Mouse (Mus musculus): ENCODE data around the gene Cdc20. TPM values are rescaled to one million over a fixed set of nuclear protein-coding genes. Genes with fewer than 3 reads are reported as not detected.
A peak's percentile ranks its signal among the peaks of the same experiment; 100 is the strongest.

Gene Cdc20
- polyA plus RNA-seq (2016; fragmentation: Nextera tagmentation; extraction: Ambion mirVana) = 221 and 270 TPM in 2 replicates

DNA sequence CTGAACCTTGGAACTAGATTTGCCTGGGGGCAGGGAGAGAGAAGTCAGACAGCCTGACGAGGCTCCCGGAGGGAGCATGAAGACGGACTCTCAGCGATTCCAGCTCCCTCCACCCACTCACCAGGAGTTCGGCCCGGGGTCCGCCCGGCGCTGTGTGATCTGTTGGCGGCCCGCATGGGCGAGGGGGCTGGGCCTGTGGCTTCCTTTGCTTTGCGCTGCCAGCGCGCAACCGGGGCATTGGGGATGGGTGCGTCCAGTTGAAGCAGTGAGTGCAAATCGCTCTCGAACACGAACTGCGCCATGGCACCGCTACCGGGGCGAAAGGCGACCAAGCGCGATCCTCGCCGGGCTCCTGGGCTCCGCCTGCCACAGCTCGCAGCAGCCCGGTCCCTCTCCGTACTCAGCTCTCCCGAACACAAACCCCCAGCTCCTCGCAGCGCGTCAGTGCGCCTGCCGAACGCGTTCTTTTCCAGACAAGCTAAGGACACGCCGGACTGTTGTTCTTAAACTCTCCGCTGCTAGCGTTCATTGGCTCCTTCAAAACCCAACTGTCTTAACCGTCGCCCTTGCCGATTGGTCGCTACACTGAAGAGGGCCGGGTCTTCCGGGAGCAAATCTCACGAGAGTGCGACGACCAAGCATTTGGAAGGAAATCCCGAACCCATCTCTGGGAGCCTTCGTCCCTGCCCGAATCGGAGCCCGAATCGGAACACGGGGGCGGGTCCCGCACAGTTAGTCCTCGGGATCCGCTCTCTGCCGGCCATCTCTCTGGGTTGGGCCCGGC, at the start of gene Cdc20:
Cdc20 (minus strand) TSS at position 533 of the 784 bp plus-strand sequence.
- peaks cover 38% of the 10 kb centered on the region for H3K36me3 ChIP-seq
- H3K9me3 ChIP-seq = no peaks in the 10 kb centered on the region
- under 1% methylated on average over 67 of the region's 67 CpGs for WGBS
- peak within 1 kb of the TSS; percentile 97 for H3K4me3 ChIP-seq
- H3K27ac ChIP-seq = peak within 1 kb of the TSS; percentile 93
- peak; percentile 99 for DNase-seq (ENCODE audit: low spot score)
- H3K4me1 ChIP-seq = peaks cover 38% of the 10 kb centered on the region
- H3K27me3 ChIP-seq (ENCODE audit: insufficient read depth, poor library complexity, severe bottlenecking) = no peaks in the 10 kb centered on the region

DNA sequence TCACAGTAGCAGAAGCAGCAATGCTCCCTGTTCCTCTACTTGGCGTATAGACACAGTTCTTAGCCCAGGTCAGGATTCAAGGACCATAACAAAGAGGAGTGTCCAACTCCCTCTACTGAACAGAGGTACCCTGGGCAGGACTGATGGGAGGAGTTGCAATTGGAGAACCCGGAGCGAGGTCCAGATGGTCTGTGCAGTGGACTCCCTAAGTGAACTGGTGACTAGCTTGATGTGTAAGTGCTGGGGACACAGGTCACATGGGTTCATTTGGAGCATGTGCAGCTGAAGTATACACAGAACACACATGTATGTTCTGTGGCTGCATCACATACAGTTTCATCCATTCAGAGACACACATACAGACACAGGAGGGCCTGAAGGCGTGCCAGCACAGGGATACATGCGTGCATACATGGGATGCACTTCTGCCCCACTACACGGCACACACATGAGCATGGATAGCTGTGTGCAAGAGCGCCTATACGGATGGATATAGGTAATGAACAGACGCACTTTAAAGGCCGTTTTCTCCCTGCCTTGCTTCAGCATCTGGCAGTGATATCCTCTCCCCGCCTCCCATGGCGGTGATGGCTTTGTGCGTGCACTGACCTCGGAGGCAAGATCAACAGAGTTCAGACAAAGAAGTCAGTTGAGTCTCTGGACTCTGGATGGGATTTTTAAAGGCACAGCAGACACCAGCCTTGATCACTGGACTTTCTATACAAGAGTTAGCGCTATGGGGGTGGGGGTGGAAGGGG, 39.8 kb upstream of the Cdc20 start:
- Histone ChIP-seq H3K4me3 (no peak overlapping the region), H3K27ac (no peak overlapping the region), H3K36me3 (peaks cover 24% of the 10 kb centered on the region), H3K27me3 (ENCODE audit: insufficient read depth, poor library complexity, severe bottlenecking) (peaks cover 14% of the 10 kb centered on the region; the same call in 1 of the 2 replicates), H3K9me3 (no peaks in the 10 kb centered on the region), H3K4me1 (peaks cover 10% of the 10 kb centered on the region; the same call in 1 of the 2 replicates)
- no peak for DNase-seq (ENCODE audit: low spot score)
- WGBS = 71% methylated on average over 15 of the region's 15 CpGs

DNA sequence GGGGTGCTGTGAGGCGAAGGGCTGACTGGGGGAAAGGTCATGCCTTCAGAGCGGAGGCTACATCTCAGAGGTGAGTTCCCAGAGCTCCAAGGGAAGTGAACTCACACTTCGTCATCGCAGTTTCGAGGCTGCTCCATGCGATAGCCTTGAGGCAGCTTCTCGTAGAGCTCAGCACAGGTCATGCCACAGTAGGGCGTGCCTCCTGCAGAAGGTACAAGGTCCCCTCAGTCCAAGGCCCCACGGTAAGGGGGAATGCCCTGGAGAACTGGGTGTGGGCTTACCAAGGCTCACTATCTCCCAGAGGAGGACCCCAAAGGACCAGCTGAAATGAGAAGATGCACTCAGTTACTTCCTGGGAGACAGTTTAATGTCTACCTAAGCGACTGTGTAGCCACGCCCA, 35.5 kb upstream of the Cdc20 start:
- no peaks in the 10 kb centered on the region for H3K9me3 ChIP-seq
- 86% methylated on average over 11 of the region's 11 CpGs for WGBS
- peaks cover 17% of the 10 kb centered on the region for H3K4me1 ChIP-seq
- no peak overlapping the region for H3K4me3 ChIP-seq
- DNase-seq (ENCODE audit: low spot score) = no peak
- H3K27me3 ChIP-seq (ENCODE audit: insufficient read depth, poor library complexity, severe bottlenecking) = peaks cover 10% of the 10 kb centered on the region; the same call in 1 of the 2 replicates
- peaks cover 28% of the 10 kb centered on the region for H3K36me3 ChIP-seq
- H3K27ac ChIP-seq = no peak overlapping the region

DNA sequence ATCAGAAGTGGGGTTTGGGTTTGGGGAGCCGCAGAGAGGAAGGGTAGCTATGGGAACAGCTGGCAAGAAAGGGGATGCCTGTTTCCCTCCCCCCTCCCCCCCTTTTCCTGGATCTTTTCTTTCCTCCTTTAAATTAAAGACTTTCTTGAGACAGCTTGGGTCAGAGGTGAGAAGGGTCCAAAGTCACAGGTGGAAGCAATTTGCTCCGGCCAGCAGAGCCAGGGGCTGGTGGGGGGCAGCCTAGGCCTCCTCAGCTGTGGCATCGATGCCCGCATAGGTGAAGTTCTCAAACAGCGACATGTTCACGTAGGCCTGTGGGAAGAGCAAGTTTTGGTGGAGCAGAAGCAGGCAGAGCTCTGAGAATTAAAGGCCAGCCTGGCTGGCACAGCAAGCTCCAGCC, 34.1 kb upstream of the Cdc20 start:
- H3K9me3 ChIP-seq = no peaks in the 10 kb centered on the region
- peaks cover 28% of the 10 kb centered on the region for H3K36me3 ChIP-seq
- no peak for DNase-seq (ENCODE audit: low spot score)
- H3K4me1 ChIP-seq = peaks cover 10% of the 10 kb centered on the region; the same call in 1 of the 2 replicates
- no peak overlapping the region; the same call in 1 of the 2 replicates for H3K27ac ChIP-seq
- no peak overlapping the region for H3K4me3 ChIP-seq
- 75% methylated on average over 6 of the region's 6 CpGs for WGBS
- peaks cover 10% of the 10 kb centered on the region; the same call in 1 of the 2 replicates for H3K27me3 ChIP-seq (ENCODE audit: insufficient read depth, poor library complexity, severe bottlenecking)

DNA sequence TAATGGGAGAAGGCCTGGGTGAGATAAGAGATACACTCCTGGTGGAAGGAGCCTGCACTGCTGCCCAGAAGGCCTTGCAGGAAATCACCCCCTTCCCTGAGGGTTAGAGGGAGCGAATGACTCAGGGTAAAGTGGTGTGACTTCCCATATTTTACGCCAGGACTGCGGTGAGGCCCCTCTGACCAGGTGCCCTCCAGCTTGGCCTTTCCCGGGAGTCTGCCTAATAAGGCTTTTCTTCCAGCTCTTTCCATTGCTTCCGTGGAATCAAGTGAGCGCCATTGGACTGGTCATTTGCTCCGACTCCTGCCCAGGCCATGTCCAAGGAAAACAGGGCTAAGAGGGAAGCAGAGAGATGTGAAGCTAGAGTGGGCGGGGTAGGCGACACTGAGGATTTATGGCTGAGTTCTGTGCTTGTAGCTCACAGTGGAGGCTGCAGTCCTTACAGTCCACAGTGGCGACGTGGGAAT, 28.6 kb upstream of the Cdc20 start:
- H3K36me3 ChIP-seq = 0 out of 2 replicates have a peak, but pooled peaks cover 2% of the 10 kb centered on the region
- H3K27me3 ChIP-seq (ENCODE audit: insufficient read depth, poor library complexity, severe bottlenecking) = no peaks in the 10 kb centered on the region
- H3K27ac ChIP-seq = peak overlapping the region; percentile 73
- no peaks in the 10 kb centered on the region for H3K9me3 ChIP-seq
- H3K4me3 ChIP-seq = no peak overlapping the region
- no peak for DNase-seq (ENCODE audit: low spot score)
- H3K4me1 ChIP-seq = peaks cover 14% of the 10 kb centered on the region
- 38% methylated on average over 11 of the region's 11 CpGs for WGBS

DNA sequence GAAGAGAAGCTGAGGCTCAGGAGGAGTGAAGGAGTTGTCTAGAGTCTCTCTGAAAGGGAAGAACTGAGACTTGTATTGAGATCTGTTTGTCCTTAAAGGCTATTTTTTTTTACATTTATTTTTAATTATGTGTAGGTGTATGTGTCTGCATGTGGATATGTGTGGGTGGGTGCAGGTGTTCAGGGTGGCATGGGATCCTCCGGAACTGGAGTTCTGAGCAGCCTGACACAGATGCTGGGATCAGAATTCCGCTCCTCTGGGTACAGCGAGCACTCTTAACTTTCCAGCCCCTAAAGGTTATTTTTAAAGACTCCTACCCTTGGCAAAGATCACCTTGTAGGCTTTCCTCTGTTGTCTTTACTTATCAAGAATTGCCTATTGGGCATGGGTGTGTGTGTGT, 27.8 kb upstream of the Cdc20 start:
- DNase-seq (ENCODE audit: low spot score) = no peak
- H3K9me3 ChIP-seq = no peaks in the 10 kb centered on the region
- no peaks in the 10 kb centered on the region for H3K36me3 ChIP-seq
- H3K4me1 ChIP-seq = peaks cover 12% of the 10 kb centered on the region
- 81% methylated on average over 3 of the region's 3 CpGs for WGBS
- H3K27ac ChIP-seq = peak overlapping the region; percentile 42; the same call in 1 of the 2 replicates
- H3K27me3 ChIP-seq (ENCODE audit: insufficient read depth, poor library complexity, severe bottlenecking) = no peaks in the 10 kb centered on the region
- no peak overlapping the region for H3K4me3 ChIP-seq

DNA sequence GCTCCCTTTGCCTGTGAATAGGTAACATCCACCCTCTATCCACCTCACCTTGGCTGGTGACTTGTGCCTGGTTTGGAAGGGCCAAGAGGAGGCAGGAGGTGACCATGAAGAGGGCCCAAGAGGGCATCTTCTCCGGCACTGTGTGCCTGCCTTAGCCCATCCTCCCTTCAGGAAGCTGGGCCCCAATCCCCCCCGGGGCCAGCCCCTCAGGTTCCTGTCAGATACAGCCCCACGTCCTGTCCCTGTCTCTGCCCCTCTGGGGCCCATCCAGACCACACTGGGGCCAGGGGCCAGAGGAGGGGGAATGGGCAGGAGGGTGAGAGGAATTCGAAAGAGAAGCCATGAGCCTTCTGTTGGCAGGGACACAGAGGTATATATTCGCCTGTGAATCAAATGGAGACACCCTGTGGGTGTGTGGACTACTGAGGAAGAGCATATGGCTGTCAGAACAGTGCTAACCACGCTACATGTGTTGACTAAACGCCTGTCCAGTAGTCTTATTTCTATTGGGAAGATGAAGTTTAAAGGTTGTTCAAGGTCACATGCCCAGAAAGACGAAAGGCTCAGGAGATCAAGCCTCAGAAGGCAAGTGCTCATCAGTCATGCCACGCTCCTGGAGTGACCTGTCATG, 20.3 kb upstream of the Cdc20 start, which contains the start of gene Mpl:
Mpl (minus strand) TSS at position 169 of the 631 bp plus-strand sequence.
- Histone ChIP-seq H3K9me3 (no peaks in the 10 kb centered on the region), H3K27me3 (ENCODE audit: insufficient read depth, poor library complexity, severe bottlenecking) (no peaks in the 10 kb centered on the region; the same call in 1 of the 2 replicates), H3K4me1 (peaks cover 12% of the 10 kb centered on the region), H3K4me3 (no peak within 1 kb of the TSS), H3K36me3 (no peaks in the 10 kb centered on the region), H3K27ac (peak within 1 kb of the TSS; percentile 67)
- DNase-seq (ENCODE audit: low spot score) = no peak
- WGBS = 58% methylated on average over 9 of the region's 9 CpGs

DNA sequence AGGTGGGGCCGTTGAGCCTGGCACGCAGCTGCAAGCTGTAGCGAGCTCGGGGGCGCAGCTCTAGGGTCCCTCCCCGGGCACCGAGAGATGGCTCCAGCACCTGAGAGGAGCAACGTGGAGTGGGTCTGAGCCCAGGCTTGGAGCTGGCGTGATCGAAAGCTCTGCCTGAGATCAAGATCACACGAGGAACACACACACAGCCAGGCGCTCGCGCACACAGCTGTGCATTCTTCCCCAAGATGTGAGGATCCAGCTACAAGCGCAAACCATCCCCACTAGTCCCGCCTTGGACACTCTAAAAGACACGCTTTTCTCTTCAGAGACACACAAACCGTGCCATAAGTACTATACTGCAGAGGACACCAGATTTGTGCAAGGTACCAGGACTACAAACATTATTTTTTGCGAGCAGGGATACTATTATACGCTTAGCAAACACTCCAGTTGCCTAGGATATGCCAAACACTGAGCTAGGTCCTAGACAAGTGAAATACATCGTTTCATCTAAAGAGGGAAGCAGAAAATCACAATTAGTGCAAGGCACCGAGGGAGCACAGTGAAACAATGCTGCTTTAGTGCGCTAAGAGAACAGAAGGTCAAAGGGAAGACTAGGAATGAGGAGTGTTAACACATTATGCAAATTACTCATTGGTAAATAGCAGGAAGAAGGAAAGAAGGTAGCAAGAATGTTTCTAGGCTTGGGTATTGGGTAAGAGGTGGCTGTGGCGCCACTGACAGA, 9.4 kb upstream of the Cdc20 start:
- H3K9me3 ChIP-seq = no peaks in the 10 kb centered on the region
- no peaks in the 10 kb centered on the region for H3K36me3 ChIP-seq
- peak overlapping the region; percentile 59 for H3K4me3 ChIP-seq
- 35% methylated on average over 24 of the region's 24 CpGs for WGBS
- peaks cover 12% of the 10 kb centered on the region; the same call in 1 of the 2 replicates for H3K27me3 ChIP-seq (ENCODE audit: insufficient read depth, poor library complexity, severe bottlenecking)
- H3K27ac ChIP-seq = peak overlapping the region; percentile 72; the same call in 1 of the 2 replicates
- DNase-seq (ENCODE audit: low spot score) = no peak
- H3K4me1 ChIP-seq = peaks cover 12% of the 10 kb centered on the region

DNA sequence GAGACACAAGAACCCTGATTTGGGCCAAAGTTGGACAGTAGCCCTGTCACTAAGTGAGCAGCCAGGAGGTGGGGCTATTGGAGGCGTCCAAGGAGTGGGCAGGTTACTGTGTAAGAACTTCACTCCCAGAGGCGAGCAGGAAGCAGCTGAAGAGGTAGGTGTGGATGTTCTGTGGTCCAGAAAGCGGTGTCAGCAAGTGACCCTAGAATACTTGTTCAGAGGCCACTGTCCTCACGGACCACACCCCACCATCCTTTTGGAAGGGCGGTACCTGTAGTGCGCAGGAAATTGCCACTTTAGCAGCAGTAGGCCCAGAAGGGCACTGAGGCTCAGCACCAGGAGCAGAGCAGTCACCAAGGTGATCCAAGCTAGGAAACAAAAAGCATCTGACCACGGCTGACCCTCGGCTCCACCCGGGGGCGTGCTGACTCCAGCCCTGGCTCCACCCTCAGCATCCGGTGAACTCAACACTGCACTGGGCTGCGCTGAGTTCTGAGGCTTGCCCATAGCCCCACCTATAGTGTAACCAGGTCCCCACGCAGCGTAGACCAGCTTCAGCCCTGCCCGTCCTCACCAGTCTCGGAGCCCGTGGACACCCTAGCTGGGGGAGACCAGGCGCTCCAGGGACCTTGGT, 8.7 kb upstream of the Cdc20 start:
- peaks cover 12% of the 10 kb centered on the region; the same call in 1 of the 2 replicates for H3K27me3 ChIP-seq (ENCODE audit: insufficient read depth, poor library complexity, severe bottlenecking)
- H3K9me3 ChIP-seq = no peaks in the 10 kb centered on the region
- DNase-seq (ENCODE audit: low spot score) = peak; percentile 81
- peak overlapping the region; percentile 72; the same call in 1 of the 2 replicates for H3K27ac ChIP-seq
- 18% methylated on average over 18 of the region's 18 CpGs for WGBS
- peaks cover 12% of the 10 kb centered on the region for H3K4me1 ChIP-seq
- H3K4me3 ChIP-seq = peak overlapping the region; percentile 59
- H3K36me3 ChIP-seq = no peaks in the 10 kb centered on the region

DNA sequence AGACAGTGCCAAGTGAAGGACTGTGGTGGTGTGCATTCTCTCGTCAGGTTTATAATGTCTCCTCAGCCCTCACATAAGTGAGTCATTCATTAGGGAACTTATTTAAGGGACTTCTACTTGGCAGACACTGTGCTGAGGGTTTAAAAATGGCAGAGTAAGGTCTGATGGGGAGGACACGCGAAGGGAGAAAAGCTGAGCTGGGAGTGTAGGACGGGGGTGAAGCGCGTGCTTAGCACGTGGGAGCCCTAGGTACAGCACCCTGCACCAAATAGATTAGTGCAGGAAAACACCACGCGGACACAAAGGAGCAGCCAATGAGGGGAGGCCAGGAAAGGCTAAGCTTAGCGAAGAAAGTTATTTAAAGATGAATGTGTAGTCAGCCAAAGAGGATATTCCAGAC, 7.9 kb upstream of the Cdc20 start:
- peaks cover 12% of the 10 kb centered on the region for H3K4me1 ChIP-seq
- H3K36me3 ChIP-seq = no peaks in the 10 kb centered on the region
- 79% methylated on average over 10 of the region's 10 CpGs for whole genome bisulfite sequencing
- H3K9me3 ChIP-seq = no peaks in the 10 kb centered on the region
- no peak overlapping the region for H3K4me3 ChIP-seq
- H3K27me3 ChIP-seq (ENCODE audit: insufficient read depth, poor library complexity, severe bottlenecking) = peaks cover 12% of the 10 kb centered on the region; the same call in 1 of the 2 replicates
- no peak for DNase-seq (ENCODE audit: low spot score)
- H3K27ac ChIP-seq = no peak overlapping the region

DNA sequence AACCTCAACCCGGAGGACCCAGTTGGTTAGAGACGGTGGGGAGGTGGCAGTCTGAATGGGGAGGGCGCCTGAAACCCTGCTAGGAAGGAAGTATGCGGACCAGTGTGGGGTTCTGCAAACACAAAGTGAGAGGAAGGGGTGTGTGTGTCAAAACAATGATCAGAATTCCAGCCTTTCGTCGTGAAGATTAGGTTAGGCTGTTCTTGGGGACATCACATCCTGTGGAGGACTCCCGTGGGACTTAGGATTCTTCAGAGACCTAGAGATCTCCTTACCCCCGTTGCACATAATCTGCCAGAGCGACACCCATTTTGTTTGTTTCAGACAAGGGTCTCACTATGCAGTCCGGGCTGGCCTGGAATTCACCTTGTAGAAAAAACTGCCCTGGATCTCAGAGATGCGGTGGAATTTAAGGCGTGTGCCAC, 689 bp upstream of the Cdc20 start:
- no peaks in the 10 kb centered on the region for H3K27me3 ChIP-seq (ENCODE audit: insufficient read depth, poor library complexity, severe bottlenecking)
- H3K4me1 ChIP-seq = peaks cover 38% of the 10 kb centered on the region
- H3K27ac ChIP-seq = peak overlapping the region; percentile 93
- H3K36me3 ChIP-seq = peaks cover 30% of the 10 kb centered on the region
- 6% methylated on average over 12 of the region's 12 CpGs for WGBS
- DNase-seq (ENCODE audit: low spot score) = peak; percentile 84
- H3K4me3 ChIP-seq = peak overlapping the region; percentile 97
- H3K9me3 ChIP-seq = no peaks in the 10 kb centered on the region
